Mouse (Mus musculus) kidney, postnatal 25 days (tissue): ENCODE data around the gene Oosp1.

ENCODE experiments used
- DNase-seq, 2 experiments: peaks; one replicate each; pipeline ENCODE4 v3.0.0; 2021; ENCODE audit warnings: mixed read lengths in 2 of 2

Gene Oosp1

DNA sequence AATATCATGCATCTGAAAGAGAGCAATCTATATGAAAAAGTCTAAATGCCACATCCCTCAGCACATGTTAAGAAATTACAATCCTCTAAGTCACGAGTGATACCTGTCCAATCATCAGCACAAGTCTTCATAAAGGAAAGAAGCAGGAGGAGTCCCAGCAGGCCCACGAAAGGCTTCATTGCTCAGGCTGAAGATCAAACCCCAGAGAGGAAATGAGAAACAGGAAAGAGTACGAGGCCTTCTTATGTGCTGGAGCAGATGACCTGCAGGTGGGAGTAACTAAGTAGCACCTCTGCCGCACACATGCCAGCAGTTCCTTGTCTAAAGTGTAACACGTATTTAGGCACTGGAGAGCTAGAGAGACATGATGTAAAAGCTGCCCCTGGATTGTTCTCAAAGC lies at the start of gene Oosp1:
TSS of gene Oosp1 (minus strand) at position 312 of the 400 bp plus-strand sequence.
- DNase-seq, result no peak

DNA sequence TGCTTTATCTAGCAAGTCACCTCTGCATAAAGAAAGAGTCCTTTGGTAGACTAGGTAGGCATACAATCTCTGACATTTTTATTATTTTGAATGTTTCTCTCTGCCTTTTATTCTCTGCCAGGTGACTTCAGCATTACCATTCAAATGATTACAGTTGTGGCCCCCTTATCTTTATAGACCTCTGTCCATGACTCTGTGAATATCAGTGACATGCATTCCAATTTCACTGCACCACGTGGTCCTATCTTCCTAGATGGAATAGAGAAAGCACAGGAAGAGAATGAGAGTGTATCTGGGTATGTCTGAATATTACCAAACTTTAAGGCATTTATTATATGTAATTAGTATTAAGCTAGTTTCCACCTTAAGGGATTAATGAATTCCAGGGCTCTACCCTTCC lies 45.5 kb upstream of the Oosp1 start:
- DNase-seq, result no peak

DNA sequence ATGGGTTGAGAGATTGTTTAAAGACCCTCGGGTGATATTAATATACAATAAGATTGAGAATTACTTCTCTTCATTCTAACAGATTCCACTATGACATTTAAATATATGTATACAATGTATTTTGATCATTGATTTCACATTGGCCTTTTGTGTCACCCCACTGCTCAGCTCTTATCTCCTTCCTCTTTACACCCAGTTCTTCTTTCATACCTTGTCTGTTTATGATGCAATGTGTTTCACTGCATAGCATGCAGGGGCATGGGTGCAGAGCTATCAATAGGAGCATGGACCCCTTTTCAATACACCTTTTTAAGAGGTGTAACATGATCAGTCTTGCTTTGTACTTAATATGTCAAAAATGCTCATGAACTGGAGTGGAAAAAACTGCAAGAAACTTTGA lies 39.3 kb upstream of the Oosp1 start:
- no peak for DNase-seq

DNA sequence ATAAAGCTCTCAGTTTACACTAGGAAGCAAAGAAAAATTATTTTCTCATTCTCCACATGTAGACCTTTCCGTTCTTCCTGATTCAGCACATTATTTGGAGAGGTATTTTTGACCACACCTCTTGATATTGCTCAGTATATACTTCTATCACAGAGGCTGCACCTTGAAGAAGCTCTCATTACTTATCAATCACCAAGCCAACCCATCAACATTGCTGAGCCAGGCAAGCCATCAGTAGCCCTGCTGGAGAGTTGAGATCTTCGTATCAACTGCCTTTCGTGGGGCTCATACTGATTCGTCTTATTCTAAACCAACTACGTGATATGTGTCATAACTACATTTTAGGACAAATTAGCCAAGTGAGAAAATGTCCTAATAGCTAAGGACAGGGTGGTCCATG lies 36.4 kb upstream of the Oosp1 start:
- no peak for DNase-seq

DNA sequence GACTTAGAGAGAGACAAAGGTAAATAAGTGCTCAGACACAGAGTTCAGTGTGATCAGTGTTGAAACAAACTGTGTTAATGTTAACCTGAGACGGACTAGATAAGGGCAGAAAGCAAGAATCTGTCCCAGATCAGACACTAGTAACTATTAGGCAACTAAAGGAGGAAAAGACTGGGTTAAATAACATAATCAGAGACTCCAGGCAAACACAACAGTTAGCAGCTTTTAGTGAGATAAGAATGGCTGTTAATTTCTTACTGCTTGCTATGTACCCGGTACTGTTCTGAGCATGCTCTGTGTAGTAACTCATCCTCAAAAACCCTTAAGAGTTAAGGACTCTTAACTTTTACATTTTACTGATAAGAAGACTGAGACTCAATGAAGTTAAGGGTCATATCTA lies 35.0 kb upstream of the Oosp1 start:
- DNase-seq, result no peak

DNA sequence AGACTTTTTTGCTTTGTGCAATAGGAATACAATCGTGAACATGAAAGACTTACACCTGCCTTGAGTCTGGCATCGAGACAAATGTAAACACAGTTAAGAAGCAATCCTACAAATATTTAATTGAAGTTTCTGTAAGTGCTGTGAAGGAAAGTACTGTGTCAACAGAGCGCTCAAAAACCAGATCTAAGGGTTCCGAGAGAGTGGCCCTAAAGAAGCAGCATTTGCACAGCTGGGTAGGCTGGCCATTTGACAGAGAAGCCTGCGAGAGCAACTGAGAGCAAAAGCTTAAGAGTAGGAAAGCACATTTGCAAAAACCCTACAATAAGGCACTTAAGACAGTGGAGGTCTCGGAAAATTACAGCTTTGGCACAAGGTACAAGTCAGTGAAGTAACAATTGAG lies 33.3 kb upstream of the Oosp1 start:
- no peak for DNase-seq

DNA sequence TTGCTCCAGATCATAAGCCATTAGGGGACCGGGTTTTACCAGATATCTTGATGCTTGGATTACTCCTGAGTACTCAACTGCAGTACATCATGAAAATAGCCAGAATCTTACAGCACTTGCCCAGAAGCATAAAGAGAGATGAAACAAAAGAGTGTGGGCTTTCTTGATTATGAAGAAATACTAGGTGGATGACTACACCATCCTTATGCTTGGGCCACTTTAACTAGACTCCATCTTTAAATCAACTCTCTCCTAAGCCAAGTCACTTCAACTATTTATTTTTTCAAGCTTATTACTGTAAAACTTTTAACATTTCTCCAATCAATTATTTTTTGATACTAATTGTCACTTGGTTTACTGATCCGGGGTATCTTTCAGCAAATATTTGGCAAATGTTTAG lies 32.9 kb upstream of the Oosp1 start:
- DNase-seq, result no peak

DNA sequence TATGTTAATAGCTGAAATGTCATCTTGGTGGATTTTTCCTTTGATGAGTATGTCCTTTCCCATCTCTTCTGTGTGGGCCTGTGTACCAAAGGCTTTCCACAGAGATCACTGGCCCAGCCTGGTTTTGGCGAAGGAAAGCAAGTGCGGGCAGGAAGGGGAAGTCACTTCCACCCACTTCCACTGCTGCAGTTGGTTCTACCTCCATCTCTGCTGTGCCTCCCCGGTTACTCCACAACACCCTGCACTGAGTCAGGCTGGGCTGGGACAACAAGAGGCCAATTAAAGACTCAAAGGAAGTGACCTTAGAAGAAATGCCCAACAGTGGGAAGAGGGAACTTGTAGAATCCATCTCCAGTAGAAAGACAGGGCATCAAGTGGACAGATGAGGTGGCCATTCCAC lies 29.1 kb upstream of the Oosp1 start:
- no peak for DNase-seq

DNA sequence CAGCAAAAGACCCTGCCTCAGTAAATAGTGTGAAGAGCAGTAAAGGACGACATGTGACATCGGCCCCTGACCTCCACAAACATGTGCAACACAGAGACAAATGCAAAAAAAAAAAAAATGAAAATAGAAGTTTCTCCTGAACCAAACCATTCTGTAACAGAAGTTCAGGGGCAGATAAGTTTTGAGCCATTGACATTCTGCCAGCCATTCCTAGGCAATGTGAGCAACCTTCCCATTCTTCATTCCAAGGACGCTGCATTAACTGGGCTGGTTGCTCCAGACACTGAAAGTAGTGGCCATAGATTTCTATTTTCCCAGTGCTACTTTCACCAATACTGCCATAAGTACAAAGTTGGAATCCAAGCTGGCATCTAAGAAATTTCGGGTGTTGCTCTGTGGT lies 21.5 kb upstream of the Oosp1 start:
- no peak for DNase-seq

DNA sequence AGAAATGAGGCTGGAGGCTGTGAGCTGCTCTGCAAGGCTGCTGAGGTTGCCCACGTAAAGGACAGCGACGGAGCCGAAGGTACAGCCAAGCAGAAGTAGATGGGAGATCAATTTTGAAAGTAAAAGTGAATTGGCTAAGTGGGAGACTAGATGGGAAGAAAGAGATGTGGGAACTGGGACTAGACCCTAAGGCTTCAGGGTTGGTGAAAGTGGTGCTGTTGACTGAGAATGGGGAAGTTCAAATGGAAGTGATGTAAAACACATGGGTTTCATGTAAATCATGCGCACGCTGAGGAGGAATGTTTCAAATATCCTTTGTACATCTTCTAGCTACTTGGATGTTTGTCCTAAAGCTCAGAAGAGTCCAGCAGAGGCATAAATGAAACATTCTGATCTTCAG lies 7.4 kb upstream of the Oosp1 start:
- no peak for DNase-seq

DNA sequence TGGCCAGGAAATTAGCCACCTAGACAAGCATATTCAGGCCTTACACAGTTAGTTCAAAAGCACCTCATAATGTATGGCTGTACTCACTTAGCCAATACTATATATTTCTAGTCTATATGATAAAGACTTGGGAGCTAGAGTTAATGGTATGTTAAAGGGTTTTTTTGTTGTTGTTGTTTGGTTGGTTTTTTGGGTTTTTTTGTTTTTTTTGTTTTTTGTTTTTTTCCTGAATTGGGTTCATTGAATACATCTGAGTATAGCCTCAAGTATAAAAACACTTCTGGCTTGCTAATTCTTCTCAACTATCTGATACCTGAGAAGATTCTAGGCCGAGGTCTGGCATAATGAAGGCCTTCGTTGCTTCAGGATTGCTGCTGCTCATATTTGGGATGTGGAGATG lies 5.8 kb upstream of the Oosp1 start, which contains the start of gene Oosp3:
TSS of gene Oosp3 (plus strand) at position 301 of the 400 bp plus-strand sequence.
- no peak for DNase-seq

DNA sequence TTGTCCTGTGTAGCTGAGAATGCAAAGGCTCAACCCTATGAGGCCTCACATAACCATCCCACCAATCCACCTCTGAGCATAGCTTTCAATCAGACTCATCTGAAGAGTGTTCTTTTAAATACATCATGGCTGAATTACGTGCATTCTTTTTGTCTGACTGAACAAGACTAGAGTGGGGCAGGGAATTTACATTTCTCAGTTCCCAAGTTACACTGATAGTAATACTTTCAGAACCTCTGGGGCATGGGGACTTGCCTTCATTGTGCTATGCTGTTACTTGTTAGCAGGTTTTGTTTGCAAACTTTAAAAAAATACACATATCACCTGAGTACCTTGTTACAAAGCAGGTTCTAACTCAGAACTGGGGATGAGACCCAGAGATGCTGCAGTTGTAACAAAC lies 504 bp upstream of the Oosp1 start:
- DNase-seq, result no peak

DNA sequence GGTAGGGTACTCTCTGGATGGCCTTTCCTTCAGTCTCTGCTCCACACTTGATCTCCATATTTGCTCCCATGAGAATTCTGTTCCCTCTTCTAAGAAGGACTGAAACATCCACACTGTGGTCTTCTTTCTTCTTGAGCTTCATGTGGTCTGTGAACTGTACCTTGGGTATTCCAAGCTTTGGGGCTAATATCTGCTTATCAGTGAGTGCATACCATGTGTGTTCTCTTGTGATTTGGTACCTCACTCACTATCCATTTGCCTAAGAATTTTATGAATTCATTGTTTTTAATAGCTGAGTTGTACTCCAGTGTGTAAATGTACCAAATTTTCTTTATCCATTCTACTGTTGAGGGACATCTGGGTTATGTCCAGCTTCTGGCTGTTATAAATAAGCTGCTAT lies 29.4 kb downstream of the Oosp1 start:
- DNase-seq, result no peak

DNA sequence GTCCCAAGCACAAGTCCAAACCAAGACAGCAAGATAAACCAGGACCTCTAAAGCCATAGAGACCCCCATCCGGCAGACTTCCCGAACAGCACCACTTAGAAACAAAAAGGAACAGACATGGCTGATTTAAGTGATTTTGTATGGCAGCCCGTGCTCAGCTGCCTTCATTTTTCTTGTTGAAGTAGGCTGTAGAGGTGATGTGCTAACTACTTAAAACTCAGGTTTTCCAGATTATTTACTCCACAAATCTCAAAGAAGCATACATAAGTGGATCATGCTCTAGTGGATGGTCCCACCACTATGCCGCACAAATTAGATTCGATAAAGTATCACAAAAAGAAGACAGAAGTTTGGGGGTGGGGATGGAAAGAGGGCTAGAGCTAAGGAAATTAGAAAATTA lies 30.5 kb downstream of the Oosp1 start, which contains the start of gene Oosp2:
TSS of gene Oosp2 (minus strand) at position 101 of the 400 bp plus-strand sequence.
- DNase-seq, result no peak

DNA sequence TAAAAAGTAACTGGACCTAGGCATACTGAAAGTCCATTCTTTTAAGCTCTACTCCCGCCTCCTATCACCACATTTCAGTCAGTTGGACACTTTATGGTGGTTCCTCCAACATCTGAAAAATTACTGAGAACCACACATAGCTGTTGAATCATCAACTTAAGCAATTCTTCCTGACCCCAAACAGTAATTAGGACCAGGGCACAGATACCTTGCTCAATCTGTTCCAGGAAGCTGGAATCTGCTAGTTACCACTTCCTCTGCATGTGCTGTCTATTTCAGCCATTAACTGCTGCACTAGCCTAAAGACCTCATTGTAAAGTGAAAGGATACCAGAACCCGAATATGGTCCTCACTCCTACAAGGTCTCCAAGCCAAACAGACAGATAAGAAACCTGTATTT lies 31.8 kb downstream of the Oosp1 start:
- no peak for DNase-seq

DNA sequence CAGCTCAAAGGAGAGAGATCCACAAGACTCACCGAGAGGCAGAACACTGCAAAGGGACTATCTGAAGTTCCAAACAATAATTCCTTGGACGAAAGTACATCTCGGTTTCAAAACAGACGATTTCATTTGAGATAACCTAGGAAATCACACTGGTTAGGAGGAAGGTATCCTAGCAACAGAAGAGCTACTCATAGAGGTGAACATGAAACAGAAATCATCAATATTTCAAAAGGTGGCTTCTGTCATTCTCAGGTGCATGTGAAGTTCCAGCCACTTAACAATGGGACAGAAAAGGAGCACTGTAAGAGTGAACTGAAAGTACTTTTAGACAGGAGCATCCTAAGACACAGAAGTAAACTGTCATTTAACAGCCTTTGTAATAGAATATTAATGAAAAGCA lies 41.4 kb downstream of the Oosp1 start:
- no peak for DNase-seq

DNA sequence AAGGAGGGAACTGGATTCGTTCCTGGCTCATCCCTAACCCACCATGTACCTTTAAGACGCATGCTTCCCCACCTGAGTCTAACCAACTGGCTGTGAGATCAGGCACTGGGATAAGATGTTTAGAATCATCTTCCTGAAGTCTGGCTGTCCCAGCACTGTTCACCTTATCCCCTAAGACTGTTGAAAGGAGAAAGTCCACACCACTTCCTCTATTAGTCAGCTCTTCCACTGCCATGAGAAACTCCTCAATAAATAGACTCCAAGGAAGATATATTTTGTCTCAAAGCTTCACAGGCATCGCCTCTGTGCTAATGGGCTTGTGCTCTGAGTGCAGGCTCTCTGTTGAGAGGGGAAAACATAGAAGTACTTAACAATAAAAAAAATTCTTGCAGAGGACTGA lies 44.8 kb downstream of the Oosp1 start:
- DNase-seq, result no peak

DNA sequence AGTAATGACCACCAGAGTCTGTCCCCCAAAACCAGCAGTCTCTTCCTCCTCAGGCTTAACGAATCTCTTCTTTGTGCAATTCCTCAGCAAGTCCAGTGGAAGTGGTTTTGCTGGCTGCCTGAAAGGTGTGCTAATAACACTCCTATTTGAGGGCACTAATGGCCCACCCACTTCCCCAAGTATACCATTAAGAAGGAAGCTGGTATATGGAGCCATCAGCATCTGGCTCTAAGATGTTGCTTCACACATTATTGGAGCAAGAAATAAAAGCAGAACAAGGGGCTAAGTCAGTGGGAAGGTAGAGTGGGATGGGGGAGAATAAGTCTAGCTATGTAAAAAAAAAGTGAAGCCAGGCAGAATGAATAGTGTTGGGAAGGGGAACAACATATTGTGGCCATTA lies 50.2 kb downstream of the Oosp1 start, which contains the start of gene Ms4a3:
TSS of gene Ms4a3 (minus strand) at position 120 of the 400 bp plus-strand sequence.
- no peak for DNase-seq

DNA sequence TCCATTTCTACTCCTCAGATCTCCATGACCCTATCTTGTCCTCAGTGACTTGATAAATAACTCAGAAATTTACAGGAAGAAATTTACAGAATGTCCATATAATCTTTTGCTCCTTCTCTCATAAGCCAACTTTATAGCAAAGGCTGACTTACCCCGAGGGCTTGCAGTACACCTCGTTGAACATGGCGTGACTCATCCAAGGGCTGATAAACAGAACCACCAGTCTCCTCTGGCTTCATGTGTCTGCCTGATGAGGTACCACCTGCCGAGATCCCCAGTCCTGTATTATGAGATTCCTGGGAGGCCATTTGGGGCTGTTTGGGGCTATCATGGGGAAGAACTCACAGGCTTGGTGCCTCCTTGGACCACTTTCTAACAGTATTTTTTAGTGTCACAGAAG lies 51.9 kb downstream of the Oosp1 start:
- no peak for DNase-seq

DNA sequence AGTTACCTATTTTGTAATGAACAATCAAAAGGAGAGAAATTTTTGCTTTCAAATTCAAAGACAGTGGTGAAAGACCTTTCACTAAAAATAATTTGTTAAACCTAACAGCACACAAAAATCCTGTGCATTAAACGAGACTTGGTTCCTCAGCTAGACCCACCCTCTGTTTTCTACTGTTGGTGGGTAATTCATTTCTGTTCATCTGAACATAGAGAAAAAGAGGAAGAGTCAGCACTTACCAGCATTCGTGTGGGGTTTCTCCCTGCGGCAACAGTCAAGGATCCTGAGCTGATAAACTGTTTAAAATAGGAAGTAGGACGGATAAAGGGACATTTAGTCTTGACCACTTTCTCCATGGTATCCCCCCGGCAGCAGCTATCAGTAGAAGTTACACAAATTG lies 55.4 kb downstream of the Oosp1 start:
- no peak for DNase-seq

DNA sequence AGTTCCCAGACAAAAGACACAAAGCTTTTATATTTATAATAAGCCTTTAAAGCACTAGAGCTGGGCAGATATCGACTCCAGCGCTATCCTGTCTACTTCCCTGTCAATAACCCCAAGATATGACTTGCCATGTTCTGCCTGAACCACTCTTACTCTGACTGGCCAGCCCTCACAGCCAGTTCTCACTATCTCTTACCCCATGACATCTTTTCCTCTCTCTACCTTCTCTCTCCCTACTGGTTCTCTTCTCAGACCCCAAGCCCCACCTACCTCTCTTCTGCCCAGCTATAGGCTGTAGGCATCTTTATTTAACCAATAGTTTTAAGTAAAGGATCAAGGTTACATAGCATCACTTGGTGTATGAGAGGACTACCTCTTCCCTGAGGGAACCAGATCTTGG lies 56.6 kb downstream of the Oosp1 start:
- no peak for DNase-seq

DNA sequence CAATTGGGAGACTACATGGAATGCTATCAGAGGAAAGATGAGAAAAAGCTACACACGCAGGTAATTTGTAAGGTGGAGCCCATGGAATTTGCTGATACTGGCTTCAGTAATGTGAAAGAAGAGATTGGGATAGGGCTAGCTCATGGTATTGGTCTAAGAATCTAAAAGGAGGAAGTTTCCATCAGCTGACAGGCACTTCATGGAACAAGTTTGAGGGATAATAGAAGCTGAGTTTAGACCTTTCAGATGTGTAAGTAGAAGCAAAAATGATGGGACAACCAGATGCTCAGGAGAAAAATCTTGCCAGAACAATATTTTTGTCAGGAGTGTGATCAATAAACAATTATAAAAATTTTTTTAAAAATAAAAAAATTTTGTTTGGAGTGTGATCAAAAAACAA lies 57.2 kb downstream of the Oosp1 start:
- no peak for DNase-seq

DNA sequence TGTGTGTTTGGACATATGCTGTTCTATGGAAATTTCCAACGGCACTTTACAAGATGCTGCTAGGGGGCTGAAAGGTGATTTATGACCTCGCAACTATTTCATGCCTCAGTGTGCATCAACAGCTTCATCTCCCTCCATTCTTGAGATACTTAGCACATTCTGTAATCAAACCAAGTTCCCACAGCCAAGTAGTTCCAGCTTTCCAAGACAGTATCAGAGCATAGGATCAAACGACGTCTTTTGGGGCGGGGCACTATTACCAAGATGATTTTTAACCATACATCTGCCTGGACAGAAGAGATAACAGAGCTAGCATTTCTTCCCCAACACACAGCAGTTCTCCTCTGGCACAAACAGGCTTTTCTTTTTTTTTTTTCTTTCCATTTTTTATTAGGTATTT lies 65.7 kb downstream of the Oosp1 start:
- DNase-seq, result no peak

DNA sequence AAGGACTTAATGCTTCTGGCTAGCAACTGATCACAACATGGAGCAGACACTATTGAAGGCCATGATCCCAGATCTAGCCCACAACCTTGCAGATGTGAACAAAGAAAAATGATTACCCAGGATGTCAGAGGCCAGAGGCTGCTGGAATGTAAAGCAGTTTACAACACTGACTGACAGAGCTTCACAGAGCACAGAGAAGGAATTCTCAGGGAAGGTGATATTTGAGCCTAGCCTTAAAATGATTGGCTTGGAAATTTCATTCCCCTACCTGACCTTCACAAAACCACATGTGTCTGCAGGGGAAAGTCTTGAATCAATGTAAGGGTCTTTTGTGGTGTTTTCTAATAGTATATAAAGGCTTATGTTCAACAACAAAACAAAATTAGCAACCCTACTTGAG lies 66.2 kb downstream of the Oosp1 start:
- DNase-seq, result no peak

DNA sequence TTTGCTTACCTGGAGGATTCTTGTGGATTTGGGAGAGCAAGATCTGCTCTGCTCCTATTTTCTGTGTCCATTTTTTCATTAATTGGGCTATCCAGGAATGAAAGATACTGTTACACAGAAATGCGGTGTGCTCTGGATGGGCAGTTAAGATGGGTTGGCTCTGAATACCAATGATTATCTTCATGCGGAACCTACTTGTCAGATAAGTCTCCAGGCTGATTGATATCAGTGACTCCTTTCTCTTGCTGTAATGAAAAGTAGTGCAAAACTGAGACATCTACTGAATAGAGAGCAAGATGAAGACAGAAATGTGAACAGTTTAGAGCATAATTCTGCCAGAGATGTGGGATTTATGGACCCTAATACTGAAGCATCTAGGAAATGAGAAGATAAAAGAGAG lies 67.4 kb downstream of the Oosp1 start, which contains the start of gene Ms4a2:
TSS of gene Ms4a2 (minus strand) at position 169 of the 400 bp plus-strand sequence.
- no peak for DNase-seq

DNA sequence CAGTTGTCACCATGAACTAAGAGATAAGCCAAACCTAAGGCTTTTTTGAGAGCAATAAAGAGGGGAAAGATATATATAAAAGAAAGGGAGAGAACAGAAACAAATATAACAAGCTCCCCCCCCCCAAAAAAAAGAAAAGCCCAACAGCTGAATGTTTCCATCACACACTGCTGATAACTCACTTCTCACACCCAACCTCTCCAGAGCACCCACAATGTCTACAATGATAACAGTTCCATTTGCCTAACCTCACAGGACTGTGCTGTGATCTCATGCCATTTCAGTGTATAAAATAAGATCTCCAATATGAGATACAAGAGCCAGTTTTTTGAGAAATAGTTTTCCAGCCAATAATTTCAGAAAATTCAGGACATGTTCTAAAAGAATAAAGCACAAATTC lies 73.0 kb downstream of the Oosp1 start:
- DNase-seq, result no peak
